Mouse (Mus musculus) limb, embryonic 14.5 days (tissue): ENCODE data around the gene Slc1a3. TPM values are rescaled to one million over a fixed set of nuclear protein-coding genes. Genes with fewer than 3 reads are reported as not detected.

Source experiments
- ATAC-seq: fragments of 200-750 bp; cut with Nextera tagmentation; 2 replicates; pipeline ENCODE4 v1.8.0; 2017; ENCODE audit warnings: low read depth, moderate number of reproducible peaks, moderate TSS enrichment; ENCODE audit not compliant: low FRiP score
- DNase-seq: peaks from one replicate; pipeline ENCODE4 v3.0.0-alpha.2; 2015; ENCODE audit warnings: low spot score
- H3K27ac ChIP-seq: fragments of 300-500 bp; sonication (generic); replicated peaks from 2 replicates; pipeline ENCODE4 v1.5.1; 2014; ENCODE audit warnings: low read depth, mild to moderate bottlenecking, low read length, moderate library complexity, mixed read lengths
- H3K27me3 ChIP-seq: fragments of 300-500 bp; sonication (generic); 2 replicates; pipeline ENCODE4 v1.6.1; 2014; ENCODE audit warnings: low read length, mixed read lengths; ENCODE audit not compliant: control insufficient read depth, insufficient read depth
- H3K36me3 ChIP-seq: fragments of 300-500 bp; sonication (generic); 2 replicates; pipeline ENCODE4 v1.6.1; 2014; ENCODE audit warnings: mild to moderate bottlenecking, low read length, moderate library complexity, mixed read lengths; ENCODE audit not compliant: control insufficient read depth, insufficient read depth
- H3K4me1 ChIP-seq: fragments of 300-500 bp; sonication (generic); 2 replicates; pipeline ENCODE4 v1.6.1; 2014; ENCODE audit warnings: antibody characterized with exemption, low read length, mixed read lengths; ENCODE audit not compliant: control insufficient read depth, insufficient read depth
- H3K4me2 ChIP-seq: fragments of 300-500 bp; sonication (generic); replicated peaks from 2 replicates; pipeline ENCODE4 v1.6.1; 2014; ENCODE audit warnings: low read depth, mild to moderate bottlenecking, low read length, moderate library complexity; ENCODE audit not compliant: severe bottlenecking
- H3K4me3 ChIP-seq: fragments of 300-500 bp; sonication (generic); replicated peaks from 2 replicates; pipeline ENCODE4 v1.5.1; 2014; ENCODE audit warnings: low read length
- H3K9ac ChIP-seq: fragments of 300-500 bp; sonication (generic); 2 replicates; pipeline ENCODE4 v1.6.1; 2014; ENCODE audit warnings: mild to moderate bottlenecking, low read depth, low read length, moderate library complexity; ENCODE audit not compliant: severe bottlenecking
- H3K9me3 ChIP-seq: fragments of 300-500 bp; sonication (generic); 2 replicates; pipeline ENCODE4 v1.6.1; 2016; ENCODE audit warnings: low read length; ENCODE audit not compliant: control insufficient read depth
- POLR2A ChIP-seq: fragments of 200-500 bp; IDR thresholded peaks from 2 replicates; pipeline ENCODE4 v1.8.0; 2012; ENCODE audit warnings: inconsistent platforms, mild to moderate bottlenecking, moderate library complexity, borderline replicate concordance; ENCODE audit not compliant: insufficient read depth, insufficient read length; ENCODE audit errors: extremely low read depth
- WGBS: fragments of 180-500 bp; shearing (Covaris S2); extraction: QIAGEN DNeasy Blood & Tissue Kit; methylation state at CpG from one replicate; pipeline ENCODE4 v1.1.7; 2014; 5-methylcytosine and 5-hydroxymethylcytosine counted together
- polyA plus RNA-seq, 2 experiments: library from polyadenylated mRNA; depleted of rRNA in 1 of 2; stranded (reverse) in 1 of 2; unstranded in 1 of 2; fragments of >200 nt; fragmentation: Nextera tagmentation in 1 of 2; extraction: Ambion mirVana in 1 of 2; gene quantifications; 2 replicates each; pipeline versions ENCODE4 v1.2.1 to v1.2.3; 2012 to 2014

Gene Slc1a3
- polyA plus RNA-seq, 2 experiments: 20.9 to 26.8 TPM

- no peak overlapping the region for H3K4me3 ChIP-seq
- H3K27me3 ChIP-seq: no peaks in the 10 kb centered on the region
- ATAC-seq (peak; percentile 34; the same call in 1 of the 2 replicates), DNase-seq (no peak)
- no peak overlapping the region for H3K9ac ChIP-seq
- 33% methylated on average over 8 of the region's 8 CpGs for WGBS
- no peak overlapping the region for H3K4me2 ChIP-seq
- no peaks in the 10 kb centered on the region for H3K36me3 ChIP-seq
- 0 out of 2 replicates have a peak overlapping the region, but pooled peaks have one; percentile 48 for H3K27ac ChIP-seq
- no peak for TF ChIP-seq POLR2A
- H3K9me3 ChIP-seq: no peaks in the 10 kb centered on the region
- H3K4me1 ChIP-seq: peaks cover 45% of the 10 kb centered on the region
Observed at GRCm38 (mm10) chr15:8659483-8659971, 51.0 kb downstream of the Slc1a3 start.

- no peak for DNase-seq
- no peak for TF ChIP-seq POLR2A
- no peak overlapping the region for H3K9ac ChIP-seq
- no peak overlapping the region for H3K27ac ChIP-seq
- peaks cover 43% of the 10 kb centered on the region for H3K4me1 ChIP-seq
- no peaks in the 10 kb centered on the region for H3K27me3 ChIP-seq
- H3K9me3 ChIP-seq: no peaks in the 10 kb centered on the region
- ATAC-seq: no peak
- WGBS: 87% methylated on average over 8 of the region's 8 CpGs
- no peaks in the 10 kb centered on the region for H3K36me3 ChIP-seq
- H3K4me3 ChIP-seq: no peak overlapping the region
- no peak overlapping the region for H3K4me2 ChIP-seq
Observed at GRCm38 (mm10) chr15:8658086-8658980, 52.2 kb downstream of the Slc1a3 start.

GRCm38 (mm10) chr15:8655251-8655650, 55.3 kb downstream of the Slc1a3 start:
- no peak overlapping the region for H3K4me3 ChIP-seq
- H3K4me1 ChIP-seq: peaks cover 25% of the 10 kb centered on the region
- no peaks in the 10 kb centered on the region for H3K36me3 ChIP-seq
- no peaks in the 10 kb centered on the region for H3K27me3 ChIP-seq
- no peak overlapping the region for H3K9ac ChIP-seq
- ATAC-seq (peak; percentile 53), DNase-seq (peak; percentile 73)
- H3K9me3 ChIP-seq: no peaks in the 10 kb centered on the region
- peak overlapping the region; percentile 45 for H3K27ac ChIP-seq
- 53% methylated on average over 9 of the region's 9 CpGs for WGBS
- TF ChIP-seq POLR2A: no peak
- no peak overlapping the region for H3K4me2 ChIP-seq

- no peak overlapping the region for H3K4me2 ChIP-seq
- H3K4me3 ChIP-seq: no peak overlapping the region
- TF ChIP-seq POLR2A: no peak
- ATAC-seq (no peak), DNase-seq (no peak)
- H3K4me1 ChIP-seq: peaks cover 11% of the 10 kb centered on the region
- H3K9ac ChIP-seq: no peak overlapping the region
- no peaks in the 10 kb centered on the region for H3K36me3 ChIP-seq
- 88% methylated on average over 8 of the region's 8 CpGs for WGBS
- H3K27ac ChIP-seq: no peak overlapping the region
- H3K27me3 ChIP-seq: no peaks in the 10 kb centered on the region
- H3K9me3 ChIP-seq: no peaks in the 10 kb centered on the region
Observed at GRCm38 (mm10) chr15:8652637-8653036, 57.9 kb downstream of the Slc1a3 start.

GRCm38 (mm10) chr15:8643997-8644692, 66.4 kb downstream of the Slc1a3 start:
- Histone ChIP-seq H3K4me3 (no peak overlapping the region), H3K27me3 (no peaks in the 10 kb centered on the region), H3K9ac (no peak overlapping the region), H3K36me3 (peaks cover 11% of the 10 kb centered on the region), H3K27ac (no peak overlapping the region), H3K4me2 (no peak overlapping the region), H3K9me3 (no peaks in the 10 kb centered on the region), H3K4me1 (peaks cover 5% of the 10 kb centered on the region; the same call in 1 of the 2 replicates)
- WGBS: 54% methylated on average over 8 of the region's 8 CpGs
- DNase-seq: peak; percentile 45
- no peak for ATAC-seq
- no peak for TF ChIP-seq POLR2A
